In the genomic region with DNA sequence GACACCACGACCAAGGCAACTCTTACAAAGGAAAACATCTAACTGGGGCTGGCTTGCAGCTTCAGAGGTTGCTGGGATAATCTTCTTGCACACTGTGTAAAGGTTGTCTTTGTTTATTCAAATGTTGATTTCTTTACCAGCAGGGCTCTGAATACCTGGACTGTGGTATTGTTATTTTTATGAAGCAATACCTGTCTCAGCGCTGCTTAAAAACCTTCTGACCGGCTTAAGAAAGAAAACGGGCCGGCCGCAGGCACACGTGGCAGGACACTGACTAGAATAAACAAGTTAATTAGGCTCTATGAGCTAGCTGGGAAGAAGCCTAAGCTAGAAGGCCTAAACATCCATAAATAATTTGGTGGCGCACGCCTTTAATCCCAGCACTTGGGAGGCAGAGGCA, we compare ENCODE assay signal across 27 mouse cellular contexts. TPM values are rescaled to one million over a fixed set of nuclear protein-coding genes. Genes with fewer than 3 reads are reported as not detected.
DNase-seq lines count a peak whose midpoint lies in the region; ATAC-seq and TF ChIP-seq lines count a peak whose summit lies in the region.
"Had no signal": no experiment of that assay in that cellular context is flagged by ENCODE, and none has a peak within 500 bp of the region (broad histone marks: within the 10 kb centered on the region; RNA-seq: fewer than 3 reads in every experiment).

No protein-coding gene starts in this region.

- 0 out of 2 replicates have a peak, but pooled peaks have one; percentile 21 for ATAC-seq in lung, embryonic 14.5 days (ENCODE audit: insufficient read depth)
- ATAC-seq in lung, postnatal 0 days, result no peak
- ATAC-seq: activated CD4-positive, CD25-positive, alpha-beta regulatory T cell, adult 4 months; forebrain, embryonic 13.5 days; forebrain, embryonic 16.5 days; Patski had no signal

- in situ Hi-C loops in ES-E14 (cut with MboI; ENCODE audit: low sequenced_read_pairs in 2 of 2, unreplicated experiment in 2 of 2), result no loop called here

- H3K4me1 ChIP-seq in lung, embryonic 14.5 days (ENCODE audit: insufficient read depth), result no peaks in the 10 kb centered on the region
- no peaks in the 10 kb centered on the region for H3K4me1 ChIP-seq in lung, postnatal 0 days (ENCODE audit: insufficient read depth, low read depth, low read length)
- H3K4me1 ChIP-seq in ES-Bruce4 (ENCODE audit: control insufficient read depth, insufficient read depth, low read length), result peaks cover 2% of the 10 kb centered on the region
- peaks cover 2 to 23% of the 10 kb centered on the region in 2 experiments; a peak in 1 of 4 replicates for H3K4me1 ChIP-seq in ES-E14 (ENCODE audit: control insufficient read depth in 2 of 2, insufficient read depth in 2 of 2, low read length in 2 of 2, poor library complexity in 1 of 2)
- H3K4me1 ChIP-seq: forebrain, embryonic 13.5 days; hindbrain, embryonic 12.5 days; hindbrain, embryonic 15.5 days; intestine, embryonic 15.5 days had no signal

- TF ChIP-seq CTCF in lung, embryonic 14.5 days (IDR thresholded peaks at IDR 0.05; ENCODE audit: low read depth), result no peak
- TF ChIP-seq CTCF in lung, postnatal 0 days (IDR thresholded peaks at IDR 0.05), result no peak
- TF ChIP-seq CTCF in ES-Bruce4 (IDR thresholded peaks at IDR 0.05; ENCODE audit: low read depth, low read length), result no peak

- WGBS in lung, embryonic 14.5 days, result 70% methylated on average over 9 of the region's 9 CpGs
- 75% methylated on average over 9 of the region's 9 CpGs for WGBS in lung, postnatal 0 days

- DNase-seq in lung, embryonic 14.5 days, result no peak
- DNase-seq in lung, postnatal 0 days (ENCODE audit: low spot score), result no peak
- peak; percentile 41 for DNase-seq in ES-E14 (ENCODE audit: low read depth, low spot score)
- no peak for DNase-seq in gastrocnemius, adult 8-10 months (ENCODE audit: low spot score in 2 of 2)
- DNase-seq in ovary, postnatal 14 days (ENCODE audit: low spot score), result no peak
- DNase-seq: adrenal gland, adult 8-10 months; adrenal gland, postnatal 25 days; B cell, adult 2 months; cerebellum, adult 11-12 months; cerebellum, adult 8-10 months; cerebellum, postnatal 10 days; cerebellum, postnatal 36 days; embryo, embryonic 11 days; gastrocnemius, postnatal 14 days; heart, adult 11 months had no signal

- no peak overlapping the region for H3K4me3 ChIP-seq in lung, embryonic 14.5 days (ENCODE audit: low read depth, low read length)
- no peak overlapping the region for H3K4me3 ChIP-seq in lung, postnatal 0 days (ENCODE audit: low read depth, low read length)
- H3K4me3 ChIP-seq in ES-Bruce4 (ENCODE audit: low read depth, low read length) (no peak overlapping the region), ES-E14 (ENCODE audit: insufficient read depth in 1 of 2, low read depth in 1 of 2, low read length in 2 of 2, poor library complexity in 1 of 2, severe bottlenecking in 1 of 2) (no peak overlapping the region)
- H3K4me3 ChIP-seq: forebrain, embryonic 10.5 days; forebrain, embryonic 13.5 days; hindbrain, embryonic 12.5 days; hindbrain, embryonic 15.5 days; intestine, embryonic 15.5 days had no signal

- no peaks in the 10 kb centered on the region for H3K9me3 ChIP-seq in lung, embryonic 14.5 days (ENCODE audit: low read depth, low read length)
- no peaks in the 10 kb centered on the region for H3K9me3 ChIP-seq in lung, postnatal 0 days (ENCODE audit: low read length)
- H3K9me3 ChIP-seq in ES-Bruce4 (replicated peaks; ENCODE audit: control insufficient read depth, insufficient read depth, low read length, poor library complexity, severe bottlenecking) (no peaks in the 10 kb centered on the region), ES-E14 (ENCODE audit: control insufficient read depth, insufficient read depth, low read depth, low read length) (no peaks in the 10 kb centered on the region)
- H3K9me3 ChIP-seq: forebrain, embryonic 10.5 days; forebrain, embryonic 13.5 days; G1E; hindbrain, embryonic 12.5 days; hindbrain, embryonic 15.5 days; intestine, embryonic 15.5 days had no signal

- H3K4me2 ChIP-seq in lung, embryonic 14.5 days, result no peak overlapping the region
- no peak overlapping the region for H3K4me2 ChIP-seq in lung, postnatal 0 days (replicated peaks; ENCODE audit: low read depth, low read length)
- H3K4me2 ChIP-seq: forebrain, embryonic 13.5 days; heart, embryonic 11.5 days; hindbrain, embryonic 12.5 days; hindbrain, embryonic 15.5 days; intestine, embryonic 15.5 days had no signal

- no peaks in the 10 kb centered on the region for H3K27me3 ChIP-seq in lung, embryonic 14.5 days (ENCODE audit: insufficient read depth, low read length)
- H3K27me3 ChIP-seq in lung, postnatal 0 days (replicated peaks; ENCODE audit: insufficient read depth, low read length), result no peaks in the 10 kb centered on the region
- no peaks in the 10 kb centered on the region for H3K27me3 ChIP-seq in ES-Bruce4 (ENCODE audit: control insufficient read depth, insufficient read depth, low read length, poor library complexity, severe bottlenecking)
- H3K27me3 ChIP-seq: CH12.LX; forebrain, embryonic 13.5 days; hindbrain, embryonic 12.5 days; hindbrain, embryonic 15.5 days; intestine, embryonic 15.5 days; Patski had no signal

- TF ChIP-seq POLR2A in ES-Bruce4 (IDR thresholded peaks at IDR 0.05; ENCODE audit: insufficient read depth, low read length), result no peak

- H3K9ac ChIP-seq in lung, embryonic 14.5 days, result no peak overlapping the region
- no peak overlapping the region for H3K9ac ChIP-seq in lung, postnatal 0 days (replicated peaks; ENCODE audit: low read depth)
- H3K9ac ChIP-seq in ES-Bruce4 (ENCODE audit: low read depth, poor library complexity, severe bottlenecking), result no peak overlapping the region
- H3K9ac ChIP-seq in ES-E14 (ENCODE audit: insufficient read depth, low read depth, low read length, poor library complexity, severe bottlenecking), result no peak overlapping the region
- H3K9ac ChIP-seq: forebrain, embryonic 13.5 days; hindbrain, embryonic 12.5 days; hindbrain, embryonic 15.5 days; intestine, embryonic 15.5 days had no signal

- 0 out of 2 replicates have a peak overlapping the region, but pooled peaks have one; percentile 24 for H3K27ac ChIP-seq in lung, embryonic 14.5 days (ENCODE audit: low read depth)
- no peak overlapping the region for H3K27ac ChIP-seq in lung, postnatal 0 days (ENCODE audit: low read length)
- H3K27ac ChIP-seq in ES-Bruce4 (ENCODE audit: insufficient read depth, low read length) (0 out of 2 replicates have a peak overlapping the region, but pooled peaks have one; percentile 75), ES-E14 (ENCODE audit: insufficient read depth, low read depth, low read length, poor library complexity, severe bottlenecking) (no peak overlapping the region; the same call in 1 of the 2 replicates)
- H3K27ac ChIP-seq: forebrain, embryonic 10.5 days; forebrain, embryonic 13.5 days; hindbrain, embryonic 12.5 days; hindbrain, embryonic 15.5 days; intestine, embryonic 15.5 days had no signal

- TF ChIP-seq EP300 in lung, postnatal 0 days (IDR thresholded peaks at IDR 0.05), result no peak
- TF ChIP-seq EP300 in ES-Bruce4 (IDR thresholded peaks at IDR 0.05; ENCODE audit: insufficient read depth, low read depth, low read length), result peak; percentile 58; the same call in 1 of the 2 replicates

- peaks cover 67% of the 10 kb centered on the region for H3K36me3 ChIP-seq in lung, embryonic 14.5 days (ENCODE audit: insufficient read depth)
- peaks cover 26% of the 10 kb centered on the region for H3K36me3 ChIP-seq in lung, postnatal 0 days (ENCODE audit: insufficient read depth, low read length)
- H3K36me3 ChIP-seq in ES-Bruce4 (ENCODE audit: control insufficient read depth, insufficient read depth, low read length, poor library complexity, severe bottlenecking) (peaks cover 10% of the 10 kb centered on the region), ES-E14 (ENCODE audit: control insufficient read depth, insufficient read depth, low read length, poor library complexity, severe bottlenecking) (peaks cover 27% of the 10 kb centered on the region; the same call in 1 of the 2 replicates)

TF ChIP-seq in ES-E14, 5 proteins besides CTCF, POLR2A, EP300 and RAD21:
- TF ChIP-seq CHD2 (IDR thresholded peaks at IDR 0.05; ENCODE audit: low read depth, low read length) (peak; percentile 47; the same call in 1 of the 2 replicates), ZNF384 (IDR thresholded peaks at IDR 0.05; ENCODE audit: low read depth, low read length) (no peak)

RNA-seq across cellular contexts. Expression of a gene that starts 10.2 kb away (rescaled TPM):
- polyA plus RNA-seq in lung, embryonic 14.5 days (2014; fragmentation: Nextera tagmentation; extraction: Ambion mirVana), result 20.6 and 22.0 TPM in 2 replicates
- 22.0 and 29.2 TPM in 2 replicates for polyA plus RNA-seq in lung, postnatal 0 days (2015; fragmentation: Nextera tagmentation; extraction: Ambion mirVana)
- 20.1 and 21.3 TPM in 2 replicates for polyA plus RNA-seq in ES-Bruce4 (2011; ENCODE audit: insufficient read depth, insufficient read length, low read depth, missing spikeins)
- 10.5 and 11.7 TPM in 2 replicates for total RNA-seq in ES-E14 (2012; rRNA removed)
- 1 to 10 TPM; 4.9 to 8.6 (median 6.7) TPM for total RNA-seq in gastrocnemius, adult 8-10 months (2022)

RNA-seq across cellular contexts. Expression of a gene that starts 47.4 kb away (rescaled TPM):
- polyA plus RNA-seq in lung, embryonic 14.5 days (2014; fragmentation: Nextera tagmentation; extraction: Ambion mirVana), result 33.5 and 39.2 TPM in 2 replicates
- 16.8 and 19.3 TPM in 2 replicates for polyA plus RNA-seq in lung, postnatal 0 days (2015; fragmentation: Nextera tagmentation; extraction: Ambion mirVana)
- polyA plus RNA-seq in ES-Bruce4 (2011; ENCODE audit: insufficient read depth, insufficient read length, low read depth, missing spikeins), result 39.5 and 47.3 TPM in 2 replicates
- 21.2 and 28.9 TPM in 2 replicates for total RNA-seq in ES-E14 (2012; rRNA removed)
- total RNA-seq in gastrocnemius, adult 8-10 months (2022), result 10 to 100 TPM in 1 of 4 experiments, 1 to 10 TPM in 3; 8.4 to 11.9 (median 9.2) TPM

RNA-seq across cellular contexts. Expression of a gene that starts 47.5 kb away (rescaled TPM):
- 85.5 and 89.3 TPM in 2 replicates for polyA plus RNA-seq in lung, embryonic 14.5 days (2014; fragmentation: Nextera tagmentation; extraction: Ambion mirVana)
- polyA plus RNA-seq in lung, postnatal 0 days (2015; fragmentation: Nextera tagmentation; extraction: Ambion mirVana), result 21.9 and 23.8 TPM in 2 replicates
- 99.6 and 101 TPM in 2 replicates for polyA plus RNA-seq in ES-Bruce4 (2011; ENCODE audit: insufficient read depth, insufficient read length, low read depth, missing spikeins)
- 80.1 and 83.0 TPM in 2 replicates for total RNA-seq in ES-E14 (2012; rRNA removed)
- 10 to 100 TPM; 11.7 to 16.9 (median 13.2) TPM for total RNA-seq in gastrocnemius, adult 8-10 months (2022)

Comparison
In these comparisons a context has a peak if more than half of its experiments do, and no peak if none do; other contexts are left out.
1. H3K27ac ChIP-seq: peak in lung, embryonic 14.5 days (single experiment) and ES-Bruce4 (single experiment); none in lung, postnatal 0 days (single experiment) and ES-E14 (single experiment).